ENCODE assay signal across 25 mouse cellular contexts in genomic region chr10:25534467-25534866, GRCm38 (mm10). TPM values are rescaled to one million over a fixed set of nuclear protein-coding genes. Genes with fewer than 3 reads are reported as not detected.
DNase-seq lines count a peak whose midpoint lies in the region; ATAC-seq and TF ChIP-seq lines count a peak whose summit lies in the region.
"Had no signal": no experiment of that assay in that cellular context is flagged by ENCODE, and none has a peak within 500 bp of the region (broad histone marks: within the 10 kb centered on the region; RNA-seq: fewer than 3 reads in every experiment).

No protein-coding gene starts in this region.

- H3K4me3 ChIP-seq in heart, embryonic 10.5 days = no peak overlapping the region
- 0 out of 2 replicates have a peak overlapping the region, but pooled peaks have one; percentile 26 for H3K4me3 ChIP-seq in liver, embryonic 13.5 days (replicated peaks)
- no peak overlapping the region for H3K4me3 ChIP-seq in liver, embryonic 11.5 days (ENCODE audit: low read depth, low read length)
- H3K4me3 ChIP-seq in intestine, postnatal 0 days (ENCODE audit: low read depth, low read length) = peak overlapping the region; percentile 33
- H3K4me3 ChIP-seq in forebrain, embryonic 16.5 days (replicated peaks; ENCODE audit: low read length) = no peak overlapping the region
- H3K4me3 ChIP-seq: embryonic facial prominence, embryonic 13.5 days; forebrain, embryonic 12.5 days; heart, embryonic 13.5 days; hindbrain, embryonic 13.5 days had no signal

- peak overlapping the region; percentile 38 for H3K4me2 ChIP-seq in liver, embryonic 13.5 days
- no peak overlapping the region for H3K4me2 ChIP-seq in liver, embryonic 11.5 days
- H3K4me2 ChIP-seq in intestine, postnatal 0 days (replicated peaks; ENCODE audit: low read depth) = peak overlapping the region; percentile 54
- no peak overlapping the region for H3K4me2 ChIP-seq in forebrain, embryonic 16.5 days (ENCODE audit: low read length)
- H3K4me2 ChIP-seq: embryonic facial prominence, embryonic 13.5 days; forebrain, embryonic 12.5 days; hindbrain, embryonic 13.5 days had no signal

- no peaks in the 10 kb centered on the region for H3K9me3 ChIP-seq in heart, embryonic 10.5 days
- no peaks in the 10 kb centered on the region for H3K9me3 ChIP-seq in liver, embryonic 13.5 days (replicated peaks)
- no peaks in the 10 kb centered on the region for H3K9me3 ChIP-seq in liver, embryonic 11.5 days (ENCODE audit: control insufficient read depth, low read length)
- no peaks in the 10 kb centered on the region for H3K9me3 ChIP-seq in intestine, postnatal 0 days (ENCODE audit: control insufficient read depth)
- H3K9me3 ChIP-seq in forebrain, embryonic 16.5 days (ENCODE audit: control insufficient read depth, low read length) = no peaks in the 10 kb centered on the region
- H3K9me3 ChIP-seq: embryonic facial prominence, embryonic 13.5 days; forebrain, embryonic 12.5 days; heart, embryonic 13.5 days; hindbrain, embryonic 13.5 days had no signal

- H3K27ac ChIP-seq in heart, embryonic 10.5 days = peak overlapping the region; percentile 62; the same call in 1 of the 2 replicates
- H3K27ac ChIP-seq in liver, embryonic 13.5 days = no peak overlapping the region
- no peak overlapping the region for H3K27ac ChIP-seq in liver, embryonic 11.5 days (ENCODE audit: low read depth, low read length)
- H3K27ac ChIP-seq in intestine, postnatal 0 days (ENCODE audit: low read depth, low read length) = no peak overlapping the region
- H3K27ac ChIP-seq in forebrain, embryonic 16.5 days (ENCODE audit: low read length) = no peak overlapping the region
- H3K27ac ChIP-seq: embryonic facial prominence, embryonic 13.5 days; forebrain, embryonic 12.5 days; hindbrain, embryonic 13.5 days had no signal

- H3K9ac ChIP-seq in liver, embryonic 13.5 days = no peak overlapping the region; the same call in 1 of the 2 replicates
- H3K9ac ChIP-seq in liver, embryonic 11.5 days (ENCODE audit: low read depth, low read length) = no peak overlapping the region
- H3K9ac ChIP-seq in intestine, postnatal 0 days (ENCODE audit: low read depth, low read length) = no peak overlapping the region
- no peak overlapping the region for H3K9ac ChIP-seq in forebrain, embryonic 16.5 days (replicated peaks; ENCODE audit: low read depth, low read length)
- H3K9ac ChIP-seq: embryonic facial prominence, embryonic 13.5 days; forebrain, embryonic 12.5 days; forebrain, postnatal 0 days; heart, embryonic 13.5 days; hindbrain, embryonic 13.5 days had no signal

- TF ChIP-seq CTCF in intestine, postnatal 0 days (IDR thresholded peaks at IDR 0.05; ENCODE audit: low read depth) = no peak

- peak; percentile 69 for DNase-seq in heart, embryonic 10.5 days (ENCODE audit: low spot score)
- no peak for DNase-seq in heart, postnatal 4 days
- DNase-seq in liver, embryonic 13.5 days = no peak
- no peak for DNase-seq in liver, embryonic 11.5 days (ENCODE audit: low spot score)
- no peak for DNase-seq in right cerebral cortex, postnatal 4 days
- DNase-seq: adrenal gland, adult 2 months; adrenal gland, postnatal 25 days; cerebellum, adult 18-20 months; cerebellum, adult 9-11 months; cerebellum, postnatal 36 days; forebrain, postnatal 0 days; gastrocnemius, postnatal 14 days had no signal

- no peaks in the 10 kb centered on the region for H3K27me3 ChIP-seq in heart, embryonic 10.5 days (ENCODE audit: insufficient read depth, poor library complexity, severe bottlenecking)
- no peaks in the 10 kb centered on the region for H3K27me3 ChIP-seq in liver, embryonic 13.5 days
- H3K27me3 ChIP-seq in liver, embryonic 11.5 days (replicated peaks; ENCODE audit: control insufficient read depth, insufficient read depth, low read length) = no peaks in the 10 kb centered on the region
- no peaks in the 10 kb centered on the region for H3K27me3 ChIP-seq in intestine, postnatal 0 days (replicated peaks; ENCODE audit: control insufficient read depth, insufficient read depth, low read length)
- no peaks in the 10 kb centered on the region for H3K27me3 ChIP-seq in forebrain, embryonic 16.5 days (replicated peaks; ENCODE audit: control insufficient read depth, insufficient read depth, low read length)
- H3K27me3 ChIP-seq: embryonic facial prominence, embryonic 13.5 days; forebrain, embryonic 12.5 days; heart, embryonic 13.5 days; hindbrain, embryonic 13.5 days; Patski had no signal

- ATAC-seq in liver, embryonic 13.5 days (ENCODE audit: low read depth) = no peak
- ATAC-seq in liver, embryonic 11.5 days (replicated peaks; ENCODE audit: low FRiP score) = no peak
- ATAC-seq in intestine, postnatal 0 days = no peak
- no peak for ATAC-seq in forebrain, embryonic 16.5 days
- ATAC-seq: forebrain, postnatal 0 days; Patski had no signal

- 87% methylated on average over 5 of the region's 5 CpGs for WGBS in heart, embryonic 10.5 days
- WGBS in liver, embryonic 13.5 days (ENCODE audit: insufficient replicate concordance) = 69% methylated on average over 5 of the region's 5 CpGs
- WGBS in liver, embryonic 11.5 days = 81% methylated on average over 5 of the region's 5 CpGs
- WGBS in intestine, postnatal 0 days = 72% methylated on average over 5 of the region's 5 CpGs
- WGBS in forebrain, embryonic 16.5 days = 89% methylated on average over 5 of the region's 5 CpGs

- peaks cover 22% of the 10 kb centered on the region for H3K4me1 ChIP-seq in heart, embryonic 10.5 days
- 0 out of 2 replicates have a peak, but pooled peaks cover 4% of the 10 kb centered on the region for H3K4me1 ChIP-seq in liver, embryonic 13.5 days (replicated peaks)
- no peaks in the 10 kb centered on the region for H3K4me1 ChIP-seq in liver, embryonic 11.5 days (replicated peaks; ENCODE audit: control insufficient read depth, insufficient read depth, low read length)
- H3K4me1 ChIP-seq in intestine, postnatal 0 days (replicated peaks; ENCODE audit: control insufficient read depth, insufficient read depth, low read length) = peaks cover 4% of the 10 kb centered on the region; the same call in 1 of the 2 replicates
- H3K4me1 ChIP-seq in forebrain, embryonic 16.5 days (replicated peaks; ENCODE audit: control insufficient read depth, insufficient read depth, low read length) = no peaks in the 10 kb centered on the region
- H3K4me1 ChIP-seq: embryonic facial prominence, embryonic 13.5 days; forebrain, embryonic 12.5 days had no signal

- no peaks in the 10 kb centered on the region for H3K36me3 ChIP-seq in heart, embryonic 10.5 days
- no peaks in the 10 kb centered on the region for H3K36me3 ChIP-seq in liver, embryonic 13.5 days
- H3K36me3 ChIP-seq in liver, embryonic 11.5 days (ENCODE audit: control insufficient read depth, insufficient read depth, low read length) = no peaks in the 10 kb centered on the region
- H3K36me3 ChIP-seq in intestine, postnatal 0 days (ENCODE audit: control insufficient read depth, insufficient read depth) = no peaks in the 10 kb centered on the region
- no peaks in the 10 kb centered on the region for H3K36me3 ChIP-seq in forebrain, embryonic 16.5 days (ENCODE audit: control insufficient read depth, insufficient read depth)
- H3K36me3 ChIP-seq: embryonic facial prominence, embryonic 13.5 days; forebrain, embryonic 12.5 days; heart, embryonic 13.5 days; hindbrain, embryonic 13.5 days had no signal

RNA-seq across cellular contexts. Expression of gene Smlr1, which starts 1.6 kb away (rescaled TPM):
- not detected in 2 replicates for polyA plus RNA-seq in heart, embryonic 10.5 days (2016; fragmentation: Nextera tagmentation; extraction: Ambion mirVana)
- not detected for total RNA-seq in heart, postnatal 4 days (2021)
- 8.3 and 10.1 TPM in 2 replicates for polyA plus RNA-seq in liver, embryonic 13.5 days (2015; fragmentation: Nextera tagmentation; extraction: Ambion mirVana)
- polyA plus RNA-seq in liver, embryonic 11.5 days (2014; fragmentation: Nextera tagmentation; extraction: Ambion mirVana) = 2.2 and 2.4 TPM in 2 replicates
- polyA plus RNA-seq in intestine, postnatal 0 days (2015; fragmentation: Nextera tagmentation; extraction: Ambion mirVana) = 166 and 172 TPM in 2 replicates
- not detected in 2 replicates for polyA plus RNA-seq in forebrain, embryonic 16.5 days (2015; fragmentation: Nextera tagmentation; extraction: Ambion mirVana)
- total RNA-seq: adrenal gland, adult 2 months; adrenal gland, postnatal 25 days; forebrain, postnatal 0 days; gastrocnemius, adult 18-20 months; gastrocnemius, postnatal 14 days; heart, adult 8-10 months; hematopoietic stem cell, adult 5-6 weeks had no signal
- polyA plus RNA-seq: adrenal gland, adult 2 months; C2C12; embryonic facial prominence, embryonic 13.5 days; forebrain, embryonic 12.5 days; forebrain, postnatal 0 days; gonadal fat pad, adult 2 months; heart, embryonic 13.5 days; heart, postnatal 0 days; Patski had no signal

Comparison
In these comparisons a context has a peak if more than half of its experiments do, and no peak if none do; other contexts are left out.
1. H3K4me3 ChIP-seq: peak in liver, embryonic 13.5 days (single experiment) and intestine, postnatal 0 days (single experiment); none in heart, embryonic 10.5 days (single experiment), liver, embryonic 11.5 days (single experiment) and forebrain, embryonic 16.5 days (single experiment).
2. H3K4me2 ChIP-seq: peak in liver, embryonic 13.5 days (single experiment) and intestine, postnatal 0 days (single experiment); none in liver, embryonic 11.5 days (single experiment) and forebrain, embryonic 16.5 days (single experiment).
3. RNA of gene Smlr1, which starts 1.6 kb away (polyA plus RNA-seq): 166 to 172 TPM in intestine, postnatal 0 days; 8.3 to 10.1 TPM in liver, embryonic 13.5 days, 2.2 to 2.4 TPM in liver, embryonic 11.5 days, not detected in heart, embryonic 10.5 days and not detected in forebrain, embryonic 16.5 days; every median in the first group is over 10 times any median in the second.